Mouse (Mus musculus) CD4-positive naive resting alpha-beta T cell, adult 76 days (primary cell): ENCODE results near the gene Lrrc1. TPM values are rescaled to one million over a fixed set of nuclear protein-coding genes. Genes with fewer than 3 reads are reported as not detected.

Source experiments
- total RNA-seq: library from RNA; stranded (reverse); gene quantifications from one replicate; pipeline ENCODE4 v1.2.4, GENCODE M21; 2023

Gene Lrrc1
- total RNA-seq = 29.8 TPM

GRCm38 (mm10) chr9:77544354-77545067 lies at the start of gene Lrrc1:
Gene Lrrc1, minus strand, starts transcription at chr9:77544870.

Other genes with a start within 250 kb of the Lrrc1 start
- not detected for gene Mlip, start 191.9 kb downstream of the Lrrc1 start, total RNA-seq
- not detected for gene Klhl31, start 91.6 kb upstream of the Lrrc1 start, total RNA-seq
- 39.7 TPM for gene Gclc, start 209.7 kb upstream of the Lrrc1 start, total RNA-seq